Mouse (Mus musculus) urinary bladder, postnatal 10 days (tissue): ENCODE results near the gene Abi3.

Experiments
- DNase-seq: peaks from one replicate; pipeline ENCODE4 v3.0.0; 2022; ENCODE audit warnings: low spot score

Gene Abi3

DNA sequence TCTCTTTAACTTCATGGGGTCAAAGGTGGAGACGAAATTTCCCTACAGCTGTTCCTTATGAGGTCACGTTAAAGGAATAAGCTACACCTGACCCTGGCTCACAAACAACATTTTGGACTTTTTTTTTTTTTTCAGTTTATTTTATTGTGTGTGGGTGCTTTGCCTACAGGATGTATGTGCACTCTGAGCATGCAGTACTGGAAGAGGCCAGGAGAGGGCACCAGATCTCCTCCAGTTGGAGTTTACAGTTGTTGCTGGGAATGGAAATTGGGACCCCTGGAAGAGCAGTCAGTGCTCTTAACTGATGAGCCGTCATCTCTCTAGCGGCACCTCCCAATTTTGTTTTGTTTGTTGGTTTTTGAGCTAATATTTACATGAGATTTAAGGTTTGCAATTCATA lies 56.6 kb downstream of the Abi3 start:
- no peak for DNase-seq

DNA sequence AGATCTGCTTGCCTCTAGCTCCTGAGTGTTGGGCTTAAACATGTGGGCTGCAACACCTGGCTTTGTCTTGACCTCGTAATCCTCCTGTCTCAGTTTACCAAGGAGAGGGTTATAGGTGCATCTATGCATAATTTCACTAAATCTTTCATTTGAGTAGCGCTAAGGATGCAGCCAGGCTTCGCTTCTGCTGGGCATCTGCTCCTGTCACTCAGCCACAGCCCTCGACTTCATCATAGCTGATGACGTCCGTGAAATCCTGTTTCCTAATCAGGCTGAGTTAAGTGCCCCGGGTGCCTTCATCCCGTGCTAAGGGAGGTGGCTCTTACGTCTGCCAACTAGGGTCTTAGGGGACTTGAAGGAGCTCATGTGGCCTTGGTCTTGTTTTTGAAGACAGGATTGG lies 58.3 kb downstream of the Abi3 start:
- DNase-seq, result no peak

GRCm38 (mm10) chr11:95783457-95783856 lies 58.8 kb downstream of the Abi3 start:
- no peak for DNase-seq

GRCm38 (mm10) chr11:95781557-95781956 lies 60.7 kb downstream of the Abi3 start:
- no peak for DNase-seq

DNA sequence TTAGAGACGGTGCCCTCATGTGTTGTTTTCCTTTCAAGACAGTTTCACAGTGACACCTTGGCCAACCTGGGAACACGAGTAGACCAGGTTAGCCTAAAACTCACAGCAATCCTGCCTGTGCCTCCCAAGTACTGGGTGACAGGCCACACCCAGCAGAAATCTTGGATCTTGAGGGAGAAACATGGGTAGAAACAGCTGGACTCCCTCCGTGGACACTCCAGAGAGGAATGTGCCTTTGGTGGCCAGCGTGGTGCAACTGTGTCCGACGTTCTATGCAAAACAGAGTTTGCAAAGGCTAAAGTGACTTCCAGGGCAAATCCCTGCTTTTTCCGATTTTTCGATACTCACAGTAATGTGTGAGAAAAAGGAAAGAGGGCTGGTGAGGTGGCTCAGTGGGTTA lies 61.8 kb downstream of the Abi3 start:
- no peak for DNase-seq
